Mouse (Mus musculus) frontal cortex, adult (tissue): Measurements from ENCODE around the gene Prkar1a.

ENCODE experiments used
- ATAC-seq: cut with Nextera tagmentation; 2 replicates; pipeline ENCODE4 v1.9.2; 2017; ENCODE audit warnings: mild to moderate bottlenecking, moderate library complexity, mixed read lengths; ENCODE audit not compliant: low TSS enrichment

Gene Prkar1a

DNA sequence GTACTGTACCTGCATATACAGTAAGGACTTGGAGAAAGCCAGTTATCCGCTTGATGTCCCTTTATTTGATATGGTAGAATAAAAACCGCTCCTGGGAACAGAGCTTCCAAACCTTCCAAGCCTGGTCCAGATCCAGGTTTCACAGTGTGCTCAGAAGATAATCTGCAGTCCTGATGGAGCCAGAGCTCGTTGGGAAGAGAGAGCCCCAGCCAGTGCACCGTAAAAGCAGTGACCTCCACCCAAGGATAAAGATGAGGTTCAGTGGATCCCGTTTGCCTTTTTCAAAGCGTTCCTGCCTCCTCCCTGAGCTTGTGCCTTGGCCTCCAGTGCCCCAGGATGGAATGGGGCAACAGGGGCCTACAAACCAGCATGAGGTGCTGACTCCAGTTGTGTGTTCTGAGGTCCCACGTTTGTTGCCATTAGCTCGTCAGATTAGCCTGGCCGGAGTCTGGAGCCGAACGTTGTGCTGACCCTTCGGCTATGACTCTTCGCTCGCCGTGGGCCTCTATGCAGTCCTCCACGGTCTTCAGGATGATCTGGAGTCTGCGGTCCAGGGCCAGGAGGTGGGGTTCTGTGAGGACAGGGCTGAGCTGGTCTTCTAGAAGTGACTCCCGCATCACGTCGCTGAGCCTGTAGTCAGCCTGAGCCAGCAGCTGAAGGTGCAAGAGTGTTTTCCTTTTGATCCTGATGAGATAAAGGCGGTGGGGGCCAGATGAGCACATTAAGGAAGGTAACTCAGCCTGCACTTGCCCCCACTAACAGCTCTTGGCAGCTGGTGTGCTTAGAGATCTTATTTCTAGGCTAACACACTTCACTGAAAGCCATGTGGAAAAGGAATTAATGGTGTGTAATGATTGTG lies 23.9 kb downstream of the Prkar1a start:
- no peak for ATAC-seq

DNA sequence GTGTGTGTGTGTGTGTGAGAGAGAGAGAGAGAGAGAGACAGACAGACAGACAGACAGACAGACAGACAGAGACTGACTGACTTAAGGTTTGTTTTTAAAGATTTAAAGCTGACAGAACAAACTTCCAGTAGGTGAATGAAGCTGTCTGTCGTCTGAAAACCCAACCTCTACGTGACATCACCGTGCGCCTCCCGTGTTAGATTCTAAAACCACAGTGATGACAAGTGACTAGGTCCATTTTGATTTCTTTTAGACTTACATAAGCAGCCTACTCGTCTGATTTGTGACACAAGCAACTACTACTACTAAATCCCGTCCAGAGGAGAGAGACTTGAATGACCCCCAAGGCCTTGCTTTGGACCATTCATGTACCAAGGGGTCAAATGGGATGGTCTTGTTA lies 24.5 kb downstream of the Prkar1a start:
- no peak for ATAC-seq

- no peak for ATAC-seq
These were observed 25.3 kb downstream of the Prkar1a start for GRCm38 (mm10) chr11:109674542-109674941.

DNA sequence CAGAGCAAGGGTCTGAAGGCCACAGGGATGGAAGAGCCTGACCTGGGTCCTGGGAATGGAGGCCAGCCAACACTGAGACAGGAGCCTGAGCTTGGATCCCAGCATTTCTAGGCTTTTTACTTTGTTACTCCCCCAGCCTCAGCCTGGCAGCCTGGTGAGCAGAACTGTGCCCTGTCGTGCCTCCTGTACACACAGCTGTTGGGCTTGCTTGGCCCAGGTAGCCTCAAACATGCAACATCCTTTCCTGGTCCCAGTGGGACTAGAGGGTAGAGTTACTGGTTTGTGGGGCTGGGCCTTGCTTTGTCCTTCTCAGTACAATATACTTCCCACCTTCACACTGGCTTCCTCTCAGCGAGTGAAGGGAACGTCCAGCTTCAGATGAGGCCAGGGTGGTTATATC lies 26.0 kb downstream of the Prkar1a start:
- no peak for ATAC-seq

DNA sequence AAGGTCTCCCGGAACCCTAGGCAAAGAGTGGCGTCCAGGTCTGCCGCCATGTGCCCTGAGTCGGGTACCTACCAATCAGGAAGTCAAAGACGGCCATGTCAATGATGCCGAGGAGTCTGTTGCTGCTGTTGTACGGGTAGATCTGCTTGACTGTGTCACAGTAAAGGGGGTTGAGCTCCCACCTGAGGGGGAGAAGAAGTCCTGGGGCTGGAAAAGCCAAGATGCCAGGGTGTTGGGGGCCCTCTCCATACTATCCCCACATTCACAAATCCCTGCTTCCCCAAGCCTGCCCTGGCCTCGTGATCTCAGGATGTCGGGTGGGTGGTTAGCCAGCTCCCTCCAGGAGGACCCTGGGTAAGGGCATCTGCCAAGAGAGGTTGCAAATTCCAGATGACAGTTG lies 26.6 kb downstream of the Prkar1a start:
- no peak for ATAC-seq

- no peak for ATAC-seq
These were observed 27.6 kb downstream of the Prkar1a start for GRCm38 (mm10) chr11:109676621-109677373.

DNA sequence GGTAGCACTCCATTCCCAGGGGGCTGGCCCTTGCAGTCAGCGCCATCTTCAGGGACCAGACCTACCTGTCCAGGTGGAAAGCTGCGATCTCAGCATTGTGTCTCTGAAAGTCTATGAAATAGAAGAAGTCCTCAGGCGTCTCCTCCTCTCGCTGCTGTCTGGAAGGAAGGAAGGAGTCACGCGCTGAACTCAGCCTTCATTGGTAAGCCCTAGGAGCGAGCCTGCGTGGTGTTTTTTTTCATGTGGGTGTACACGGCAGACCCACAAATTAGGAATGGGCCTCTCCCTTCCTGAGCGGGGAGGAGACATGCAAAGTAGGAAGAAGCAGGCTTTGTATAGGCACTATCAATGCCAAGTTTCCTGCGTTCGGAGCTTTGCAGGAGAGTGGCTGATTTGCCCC lies 29.1 kb downstream of the Prkar1a start:
- no peak for ATAC-seq

- no peak for ATAC-seq
These were observed 31.7 kb downstream of the Prkar1a start for GRCm38 (mm10) chr11:109680934-109681333.

GRCm38 (mm10) chr11:109681556-109681955 lies 32.4 kb downstream of the Prkar1a start:
- ATAC-seq, result no peak

GRCm38 (mm10) chr11:109682221-109682620 lies 33.0 kb downstream of the Prkar1a start:
- ATAC-seq, result no peak

- no peak for ATAC-seq
These were observed 40.3 kb downstream of the Prkar1a start for GRCm38 (mm10) chr11:109689539-109689938.

GRCm38 (mm10) chr11:109692737-109693136 lies 43.5 kb downstream of the Prkar1a start:
- peak; percentile 69; the same call in 1 of the 2 replicates for ATAC-seq

DNA sequence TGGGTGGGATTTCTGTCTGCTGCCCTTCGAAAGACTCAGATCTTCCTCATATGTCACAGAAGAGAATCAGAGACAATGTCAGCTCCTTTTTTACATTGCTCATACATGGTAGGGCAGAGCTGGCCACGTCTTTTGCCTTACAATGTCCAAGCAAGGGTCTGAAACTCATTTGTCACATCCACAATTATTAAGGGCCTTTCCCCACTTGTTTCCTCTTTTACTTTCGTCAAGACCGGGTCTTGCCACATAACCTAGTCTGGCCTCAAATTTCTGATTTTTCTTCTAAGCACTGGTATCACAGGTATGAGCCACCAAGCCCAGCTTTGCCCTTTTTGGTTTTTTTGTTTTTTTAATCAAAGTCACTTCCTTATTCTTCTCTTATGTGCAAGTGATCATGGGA lies 47.3 kb downstream of the Prkar1a start:
- no peak for ATAC-seq

DNA sequence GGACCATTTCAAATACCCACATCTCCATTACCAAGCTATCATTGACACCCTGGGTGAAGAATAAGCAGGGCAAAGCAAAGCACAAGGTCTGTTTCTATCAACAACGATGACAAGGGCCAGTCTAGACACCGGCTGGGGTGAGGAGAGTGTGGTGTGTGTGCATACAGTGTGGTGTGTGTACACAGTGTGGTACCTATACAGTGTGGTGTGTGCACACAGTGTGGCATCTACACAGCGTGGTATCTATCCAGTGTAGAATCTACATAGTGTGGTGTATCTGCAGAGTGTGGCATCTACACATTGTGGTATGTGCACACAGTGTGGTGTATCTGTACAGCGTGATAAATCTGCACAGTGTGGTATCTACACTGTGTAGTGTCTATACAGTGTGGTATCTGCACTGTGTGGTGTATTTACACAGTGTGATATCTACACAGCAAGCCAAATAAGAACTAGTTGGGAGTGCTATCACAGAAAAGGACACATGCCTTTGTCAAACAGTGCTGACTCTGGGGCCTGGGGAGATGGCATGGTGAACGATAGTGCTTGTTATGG lies 48.0 kb downstream of the Prkar1a start:
- ATAC-seq, result no peak

- no peak for ATAC-seq
These were observed 49.5 kb downstream of the Prkar1a start for GRCm38 (mm10) chr11:109698740-109699139.

GRCm38 (mm10) chr11:109699784-109700183 lies 50.6 kb downstream of the Prkar1a start:
- no peak for ATAC-seq

GRCm38 (mm10) chr11:109700761-109701160 lies 51.6 kb downstream of the Prkar1a start:
- no peak for ATAC-seq

- no peak for ATAC-seq
These were observed 53.0 kb downstream of the Prkar1a start for GRCm38 (mm10) chr11:109702031-109702815.

DNA sequence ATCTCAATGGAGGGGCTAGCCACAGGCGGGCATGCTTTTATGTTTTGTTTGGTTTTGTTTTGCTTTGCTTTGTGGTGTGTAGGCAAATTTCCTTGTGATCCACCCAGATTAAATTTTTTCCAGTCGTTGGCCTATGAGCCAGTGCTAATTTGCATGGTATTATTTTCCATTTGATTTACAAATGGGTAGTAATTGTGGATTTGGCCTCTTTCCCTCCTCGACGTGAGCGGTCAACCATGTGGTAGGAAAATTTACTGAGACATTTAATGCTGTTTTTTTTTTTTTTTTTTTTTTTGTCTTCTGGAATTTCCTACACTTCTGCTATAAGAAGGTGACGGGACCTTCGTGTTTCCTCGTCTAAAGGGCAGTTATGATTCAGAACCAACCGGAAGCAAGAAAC lies 54.6 kb downstream of the Prkar1a start:
- no peak for ATAC-seq

DNA sequence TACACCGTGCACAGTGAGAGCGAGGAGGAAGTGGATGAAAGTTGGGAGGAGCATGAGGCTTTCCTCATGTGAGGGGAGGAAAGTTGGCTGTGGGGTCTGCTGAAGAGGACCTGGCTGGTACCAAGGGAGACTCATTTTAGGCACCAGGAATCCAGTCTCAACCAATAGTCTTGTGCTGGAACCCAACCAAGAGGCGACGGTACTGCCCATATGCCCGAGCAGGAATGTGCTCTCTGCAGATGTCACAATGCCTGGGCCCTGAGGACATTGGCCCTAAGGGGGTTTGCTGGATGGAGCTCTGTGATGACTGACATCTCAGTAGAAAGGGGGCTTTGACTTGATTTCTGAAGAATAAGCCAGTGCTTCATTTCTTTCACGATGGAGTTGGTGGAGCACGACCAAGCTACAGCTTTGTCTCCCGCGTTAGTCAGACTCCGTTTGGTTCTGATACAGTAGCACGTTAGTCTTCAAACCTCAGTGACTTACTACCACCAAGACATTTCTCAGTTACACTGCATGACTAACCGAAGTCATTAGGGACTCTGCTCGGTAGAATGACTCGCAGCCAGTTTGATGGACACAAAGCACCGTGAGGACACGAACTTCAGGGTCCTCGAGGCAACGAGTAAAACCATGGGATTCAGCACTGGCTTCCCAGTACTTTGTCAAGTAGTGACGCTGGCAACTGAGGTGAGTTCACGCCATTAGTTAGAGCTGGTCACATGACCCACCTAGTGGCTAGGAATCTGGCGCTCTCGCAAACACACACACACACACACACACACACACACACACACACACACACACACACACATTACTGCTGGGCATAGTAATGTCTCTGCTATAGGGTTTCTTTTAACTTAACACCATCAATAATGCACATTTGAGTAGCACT lies 55.4 kb downstream of the Prkar1a start:
- ATAC-seq, result no peak
